Mouse (Mus musculus) liver, embryonic 12.5 days (tissue): ENCODE results near the gene Cdk19. TPM values are rescaled to one million over a fixed set of nuclear protein-coding genes. Genes with fewer than 3 reads are reported as not detected.
A peak's percentile ranks its signal among the peaks of the same experiment; 100 is the strongest.

Source experiments
- ATAC-seq: fragments of 200-750 bp; cut with Nextera tagmentation; 2 replicates; pipeline ENCODE4 v1.8.0; 2017; ENCODE audit warnings: moderate number of reproducible peaks, mild to moderate bottlenecking, moderate library complexity
- H3K27ac ChIP-seq: fragments of 300-500 bp; sonication (generic); 2 replicates; pipeline ENCODE4 v1.5.1; 2016; ENCODE audit warnings: mild to moderate bottlenecking
- H3K27me3 ChIP-seq: fragments of 300-500 bp; sonication (generic); replicated peaks from 2 replicates; pipeline ENCODE4 v1.6.1; 2016; ENCODE audit warnings: mild to moderate bottlenecking, moderate library complexity
- H3K36me3 ChIP-seq: fragments of 300-500 bp; sonication (generic); 2 replicates; pipeline ENCODE4 v1.6.1; 2016; ENCODE audit warnings: mild to moderate bottlenecking, moderate library complexity
- H3K4me1 ChIP-seq: fragments of 300-500 bp; sonication (generic); 2 replicates; pipeline ENCODE4 v1.6.1; 2016
- H3K4me2 ChIP-seq: fragments of 300-500 bp; sonication (generic); 2 replicates; pipeline ENCODE4 v1.6.1; 2016; ENCODE audit warnings: mild to moderate bottlenecking, moderate library complexity
- H3K4me3 ChIP-seq: fragments of 300-500 bp; sonication (generic); 2 replicates; pipeline ENCODE4 v1.5.1; 2016; ENCODE audit warnings: mild to moderate bottlenecking, moderate library complexity
- H3K9ac ChIP-seq: fragments of 300-500 bp; sonication (generic); 2 replicates; pipeline ENCODE4 v1.6.1; 2016; ENCODE audit warnings: mild to moderate bottlenecking, moderate library complexity
- H3K9me3 ChIP-seq: fragments of 300-500 bp; sonication (generic); replicated peaks from 2 replicates; pipeline ENCODE4 v1.6.1; 2016; ENCODE audit warnings: mild to moderate bottlenecking, moderate library complexity
- WGBS: fragments of 180-500 bp; shearing (Covaris S2); methylation state at CpG from one replicate; pipeline ENCODE4 v1.1.7; 2016; ENCODE audit not compliant: insufficient replicate concordance; 5-methylcytosine and 5-hydroxymethylcytosine counted together
- polyA plus RNA-seq: library from polyadenylated mRNA; unstranded; fragments of >200 nt; fragmentation: Nextera tagmentation; extraction: Ambion mirVana; gene quantifications from 2 replicates; pipeline ENCODE4 v1.2.1, GENCODE M21; 2016

Gene Cdk19
- polyA plus RNA-seq, 1 experiment from 2014 or later: 4.4 TPM

DNA sequence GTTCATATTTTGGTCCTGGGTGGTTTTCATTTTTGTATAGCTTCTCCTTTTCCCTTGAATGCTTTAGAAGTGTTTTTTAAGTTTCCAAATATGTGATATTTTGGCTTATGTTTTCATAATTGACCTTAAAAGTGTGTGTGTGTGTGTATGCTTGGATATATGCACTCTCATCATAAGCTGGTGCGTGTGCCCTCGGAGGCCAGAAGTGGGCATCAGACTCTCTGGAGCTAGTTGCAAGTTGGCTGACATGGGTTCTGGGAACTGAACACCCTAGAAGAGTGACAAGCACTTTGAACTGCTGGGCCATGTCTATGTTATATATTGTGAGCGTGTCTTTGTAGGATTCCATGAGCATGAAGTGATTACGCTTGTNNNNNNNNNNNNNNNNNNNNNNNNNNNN, 110.8 kb downstream of the Cdk19 start:
- 90% methylated on average over 4 of the region's 4 CpGs for WGBS
- Histone ChIP-seq H3K27ac (no peak overlapping the region), H3K4me1 (peaks cover 35% of the 10 kb centered on the region), H3K4me2 (no peak overlapping the region), H3K27me3 (no peaks in the 10 kb centered on the region), H3K36me3 (no peaks in the 10 kb centered on the region), H3K9me3 (no peaks in the 10 kb centered on the region), H3K4me3 (no peak overlapping the region), H3K9ac (no peak overlapping the region)
- no peak for ATAC-seq

DNA sequence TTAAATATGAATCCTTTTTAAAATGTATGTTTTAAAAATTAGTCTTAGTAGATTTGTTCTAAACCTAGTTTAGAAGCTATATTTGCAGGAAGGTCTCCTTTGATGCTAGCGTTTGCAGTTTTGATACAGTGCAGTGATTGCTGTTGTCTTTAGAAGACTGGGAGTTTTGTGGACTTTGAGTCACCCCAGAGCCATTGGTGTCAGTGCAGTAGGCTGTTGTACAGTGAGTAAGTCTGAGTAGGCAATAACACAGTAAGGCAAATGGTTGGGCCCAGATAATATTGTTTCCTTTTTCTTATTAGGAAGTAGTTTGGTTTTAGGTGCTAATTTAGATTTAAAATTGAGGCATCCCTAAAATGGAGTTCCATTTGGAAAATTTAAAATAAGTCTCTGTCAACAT, 117.8 kb downstream of the Cdk19 start:
- no peak overlapping the region for H3K4me3 ChIP-seq
- 77% methylated on average over 1 of the region's 1 CpGs for WGBS
- no peaks in the 10 kb centered on the region for H3K27me3 ChIP-seq
- no peak overlapping the region for H3K27ac ChIP-seq
- no peak overlapping the region for H3K4me2 ChIP-seq
- no peak for ATAC-seq
- peaks cover 3% of the 10 kb centered on the region for H3K4me1 ChIP-seq
- 0 out of 2 replicates have a peak, but pooled peaks cover 5% of the 10 kb centered on the region for H3K36me3 ChIP-seq
- H3K9ac ChIP-seq: no peak overlapping the region
- H3K9me3 ChIP-seq: no peaks in the 10 kb centered on the region

- WGBS: 90% methylated on average over 17 of the region's 17 CpGs
- H3K9ac ChIP-seq: no peak overlapping the region
- H3K27me3 ChIP-seq: no peaks in the 10 kb centered on the region
- H3K27ac ChIP-seq: no peak overlapping the region
- no peaks in the 10 kb centered on the region for H3K9me3 ChIP-seq
- ATAC-seq: no peak
- 0 out of 2 replicates have a peak, but pooled peaks cover 5% of the 10 kb centered on the region for H3K36me3 ChIP-seq
- no peaks in the 10 kb centered on the region; the same call in 1 of the 2 replicates for H3K4me1 ChIP-seq
- no peak overlapping the region for H3K4me2 ChIP-seq
- H3K4me3 ChIP-seq: no peak overlapping the region
Observed at GRCm38 (mm10) chr10:40459141-40459540, 119.8 kb downstream of the Cdk19 start.

DNA sequence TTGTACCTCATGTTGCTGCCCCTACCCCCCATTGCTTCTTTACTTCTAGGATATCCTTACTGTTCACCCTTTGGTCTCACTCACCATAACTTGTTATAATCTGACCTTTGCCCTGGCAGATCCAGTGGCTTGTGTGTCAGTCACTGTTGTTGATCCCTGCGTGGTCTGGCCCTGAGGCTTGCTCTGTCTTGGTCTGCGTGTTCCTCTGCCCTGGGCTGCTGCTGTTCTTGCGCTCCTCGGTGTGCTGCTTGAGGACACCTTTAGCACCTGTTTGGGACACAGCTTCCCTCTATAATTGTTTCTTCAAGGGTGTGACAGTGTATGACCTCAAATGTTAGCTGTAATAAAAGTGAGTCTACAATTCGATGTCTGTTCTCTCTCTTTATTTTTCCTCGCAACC, 122.0 kb downstream of the Cdk19 start:
- WGBS: 77% methylated on average over 6 of the region's 6 CpGs
- H3K4me1 ChIP-seq: no peaks in the 10 kb centered on the region; the same call in 1 of the 2 replicates
- H3K36me3 ChIP-seq: 0 out of 2 replicates have a peak, but pooled peaks cover 5% of the 10 kb centered on the region
- H3K9ac ChIP-seq: no peak overlapping the region
- no peaks in the 10 kb centered on the region for H3K9me3 ChIP-seq
- no peak overlapping the region for H3K4me3 ChIP-seq
- no peaks in the 10 kb centered on the region for H3K27me3 ChIP-seq
- H3K4me2 ChIP-seq: no peak overlapping the region
- no peak for ATAC-seq
- no peak overlapping the region for H3K27ac ChIP-seq

- ATAC-seq: no peak
- Histone ChIP-seq H3K4me2 (no peak overlapping the region), H3K4me1 (no peaks in the 10 kb centered on the region; the same call in 1 of the 2 replicates)
Observed at GRCm38 (mm10) chr10:40462257-40462656, 122.9 kb downstream of the Cdk19 start.

GRCm38 (mm10) chr10:40467174-40467911, 128.0 kb downstream of the Cdk19 start:
- H3K4me2 ChIP-seq: no peak overlapping the region
- H3K4me1 ChIP-seq: no peaks in the 10 kb centered on the region
- ATAC-seq: no peak
- H3K9ac ChIP-seq: no peak overlapping the region
- no peaks in the 10 kb centered on the region for H3K36me3 ChIP-seq
- H3K4me3 ChIP-seq: no peak overlapping the region
- H3K27ac ChIP-seq: no peak overlapping the region
- WGBS: 55% methylated on average over 8 of the region's 8 CpGs
- H3K9me3 ChIP-seq: no peaks in the 10 kb centered on the region
- H3K27me3 ChIP-seq: no peaks in the 10 kb centered on the region

More at GRCm38 (mm10) chr10:40462257-40462656, 122.9 kb downstream of the Cdk19 start:
- Histone ChIP-seq H3K9me3 (no peaks in the 10 kb centered on the region), H3K27ac (no peak overlapping the region), H3K36me3 (0 out of 2 replicates have a peak, but pooled peaks cover 5% of the 10 kb centered on the region), H3K4me3 (no peak overlapping the region), H3K9ac (no peak overlapping the region), H3K27me3 (no peaks in the 10 kb centered on the region)
- 52% methylated on average over 3 of the region's 3 CpGs for WGBS

DNA sequence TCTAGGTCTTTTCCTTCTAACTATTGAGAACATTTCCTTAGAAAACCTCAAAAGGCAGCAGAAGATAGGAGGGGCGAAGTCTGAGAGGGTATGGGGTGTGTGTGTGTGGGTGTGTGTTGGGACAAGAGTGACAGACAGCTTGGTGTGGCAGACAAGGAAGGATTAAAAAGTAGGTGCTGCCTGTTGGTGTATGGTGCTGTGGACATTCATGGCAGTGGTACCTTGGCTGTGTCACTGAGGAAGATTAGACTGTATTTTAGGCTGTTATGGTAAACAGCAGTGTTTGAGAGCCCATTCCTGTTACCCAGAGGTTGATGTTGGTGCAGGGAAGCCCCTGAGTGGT, 128.5 kb downstream of the Cdk19 start:
- no peaks in the 10 kb centered on the region for H3K27me3 ChIP-seq
- H3K9ac ChIP-seq: no peak overlapping the region
- WGBS: 46% methylated on average over 1 of the region's 1 CpGs
- H3K36me3 ChIP-seq: no peaks in the 10 kb centered on the region
- H3K4me2 ChIP-seq: no peak overlapping the region
- no peaks in the 10 kb centered on the region for H3K9me3 ChIP-seq
- H3K27ac ChIP-seq: no peak overlapping the region
- no peak for ATAC-seq
- H3K4me1 ChIP-seq: no peaks in the 10 kb centered on the region
- no peak overlapping the region for H3K4me3 ChIP-seq

DNA sequence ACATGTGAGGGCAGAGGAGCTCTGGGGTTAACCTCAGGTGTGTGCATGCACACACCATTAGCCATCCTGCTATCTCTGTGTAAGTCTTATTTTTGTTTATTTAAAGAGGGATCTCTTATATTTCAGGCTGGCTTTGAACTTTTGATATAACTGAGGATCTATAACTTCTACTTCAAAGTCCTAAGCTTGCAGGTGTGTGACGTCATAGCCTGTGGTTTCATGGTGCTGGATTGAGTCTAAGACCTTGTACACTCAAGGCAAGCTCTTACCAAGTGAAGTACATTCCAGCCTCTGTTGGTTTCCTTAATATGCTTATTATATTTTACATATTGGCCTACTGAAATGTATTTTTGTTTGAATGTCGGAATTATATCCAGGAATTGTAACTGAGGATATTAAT, 129.8 kb downstream of the Cdk19 start:
- H3K9ac ChIP-seq: no peak overlapping the region
- 73% methylated on average over 2 of the region's 2 CpGs for WGBS
- H3K9me3 ChIP-seq: no peaks in the 10 kb centered on the region
- H3K36me3 ChIP-seq: no peaks in the 10 kb centered on the region
- H3K4me3 ChIP-seq: no peak overlapping the region
- ATAC-seq: no peak
- no peak overlapping the region for H3K27ac ChIP-seq
- H3K4me2 ChIP-seq: no peak overlapping the region
- H3K4me1 ChIP-seq: no peaks in the 10 kb centered on the region
- no peaks in the 10 kb centered on the region for H3K27me3 ChIP-seq

DNA sequence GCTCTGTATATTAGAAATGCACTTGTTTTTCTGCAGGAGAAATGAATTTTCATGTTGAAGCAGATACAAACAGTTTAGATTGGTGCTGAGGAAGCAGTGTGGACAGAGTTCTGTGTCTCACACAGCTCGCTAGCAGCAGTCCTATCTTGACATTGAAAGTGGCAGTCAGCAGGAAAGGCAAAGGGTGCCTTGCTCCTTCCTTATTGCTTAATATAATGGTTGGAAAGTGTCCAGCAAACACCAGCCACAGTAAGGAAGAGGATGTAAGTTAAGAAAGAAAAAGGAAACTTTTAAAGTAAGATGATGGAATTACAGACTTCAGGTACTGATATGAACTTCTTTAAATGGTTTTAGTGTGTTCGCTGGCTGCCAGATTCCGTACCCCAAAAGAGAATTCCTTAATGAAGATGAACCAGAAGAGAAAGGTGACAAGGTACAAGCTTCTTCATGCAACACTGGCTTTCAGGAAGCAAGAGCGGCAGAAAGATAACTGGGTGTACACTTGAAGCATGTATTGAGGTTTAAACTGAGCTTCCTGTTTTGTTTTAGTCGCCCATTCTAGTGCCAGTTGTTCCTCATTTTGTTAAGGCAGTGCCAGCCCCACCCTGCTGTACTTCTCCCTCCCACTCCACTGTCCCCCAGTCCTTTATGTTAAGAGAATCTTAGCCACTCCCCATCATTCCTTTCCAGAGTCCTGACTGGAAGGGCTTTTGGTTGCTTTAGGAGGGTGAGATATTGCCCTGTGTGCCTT, 137.3 kb downstream of the Cdk19 start:
- H3K27ac ChIP-seq: peak overlapping the region; percentile 54
- H3K27me3 ChIP-seq: no peaks in the 10 kb centered on the region
- WGBS: 33% methylated on average over 5 of the region's 5 CpGs
- H3K9ac ChIP-seq: no peak overlapping the region
- no peaks in the 10 kb centered on the region for H3K9me3 ChIP-seq
- peaks cover 12% of the 10 kb centered on the region; the same call in 1 of the 2 replicates for H3K4me1 ChIP-seq
- ATAC-seq: 0 out of 2 replicates have a peak, but pooled peaks have one; percentile 37
- peaks cover 20% of the 10 kb centered on the region; the same call in 1 of the 2 replicates for H3K36me3 ChIP-seq
- no peak overlapping the region for H3K4me2 ChIP-seq
- no peak overlapping the region for H3K4me3 ChIP-seq

DNA sequence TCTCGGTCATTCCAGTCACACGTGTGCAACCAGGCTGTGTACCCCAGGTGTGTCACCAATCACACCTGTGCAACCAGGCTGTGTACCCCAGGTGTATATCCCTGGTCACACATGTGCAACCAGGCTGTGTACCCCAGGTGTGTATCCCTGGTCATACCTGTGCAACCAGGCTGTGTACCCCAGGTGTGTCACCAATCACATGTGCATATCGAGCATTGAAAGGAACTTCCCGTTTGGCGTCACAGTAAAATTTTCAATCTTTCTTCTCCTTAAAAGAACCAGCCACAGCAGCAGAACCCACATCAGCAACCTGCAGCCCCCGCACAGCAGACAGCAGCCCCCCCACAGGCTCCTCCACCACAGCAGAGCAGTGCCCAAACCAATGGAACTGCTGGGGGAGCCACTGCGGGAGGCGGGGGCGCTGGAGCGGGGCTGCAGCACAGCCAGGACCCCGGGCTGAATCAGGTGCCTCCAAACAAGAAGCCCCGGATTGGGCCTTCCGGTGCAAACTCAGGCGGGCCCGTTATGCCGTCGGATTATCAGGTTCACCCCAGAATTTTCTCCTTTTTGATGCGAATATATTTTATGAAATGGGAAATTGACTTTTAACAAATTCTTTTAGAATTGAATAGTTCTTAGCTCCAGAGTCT, 138.2 kb downstream of the Cdk19 start:
- ATAC-seq: no peak
- Histone ChIP-seq H3K9me3 (no peaks in the 10 kb centered on the region), H3K27me3 (no peaks in the 10 kb centered on the region), H3K36me3 (peaks cover 20% of the 10 kb centered on the region; the same call in 1 of the 2 replicates), H3K4me2 (no peak overlapping the region), H3K27ac (peak overlapping the region; percentile 54), H3K9ac (no peak overlapping the region), H3K4me3 (no peak overlapping the region), H3K4me1 (peaks cover 12% of the 10 kb centered on the region; the same call in 1 of the 2 replicates)
- 86% methylated on average over 18 of the region's 18 CpGs for WGBS

DNA sequence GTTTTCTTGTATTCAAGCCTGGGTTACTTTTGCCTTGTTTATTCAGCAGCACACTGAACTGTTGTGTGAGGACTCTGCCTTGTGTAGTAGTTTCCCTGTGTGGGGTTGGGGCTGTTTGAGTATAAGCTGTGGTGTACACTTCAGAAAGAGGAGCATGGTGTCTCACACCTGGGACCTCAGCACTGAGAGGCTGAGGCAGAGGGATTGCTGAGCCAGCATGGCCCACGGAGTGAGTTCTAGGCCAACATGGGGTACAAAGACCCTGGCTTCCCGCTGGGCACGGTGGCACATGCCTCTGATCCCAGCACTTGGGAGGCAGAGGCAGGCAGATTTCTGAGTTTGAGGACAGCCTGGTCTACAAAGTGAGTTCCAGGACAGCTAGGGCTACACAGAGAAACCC, 139.3 kb downstream of the Cdk19 start:
- 94% methylated on average over 3 of the region's 3 CpGs for WGBS
- no peaks in the 10 kb centered on the region for H3K27me3 ChIP-seq
- ATAC-seq: no peak
- H3K4me3 ChIP-seq: no peak overlapping the region
- H3K27ac ChIP-seq: no peak overlapping the region
- H3K9ac ChIP-seq: no peak overlapping the region
- no peaks in the 10 kb centered on the region for H3K9me3 ChIP-seq
- peaks cover 20% of the 10 kb centered on the region; the same call in 1 of the 2 replicates for H3K36me3 ChIP-seq
- no peak overlapping the region for H3K4me2 ChIP-seq
- H3K4me1 ChIP-seq: peaks cover 12% of the 10 kb centered on the region; the same call in 1 of the 2 replicates

- H3K9ac ChIP-seq: no peak overlapping the region
- no peak for ATAC-seq
- H3K4me3 ChIP-seq: no peak overlapping the region
- peaks cover 20% of the 10 kb centered on the region; the same call in 1 of the 2 replicates for H3K36me3 ChIP-seq
- peaks cover 12% of the 10 kb centered on the region; the same call in 1 of the 2 replicates for H3K4me1 ChIP-seq
- no peaks in the 10 kb centered on the region for H3K9me3 ChIP-seq
- H3K27ac ChIP-seq: no peak overlapping the region
- 54% methylated on average over 1 of the region's 1 CpGs for WGBS
- no peak overlapping the region for H3K4me2 ChIP-seq
- no peaks in the 10 kb centered on the region for H3K27me3 ChIP-seq
Observed at GRCm38 (mm10) chr10:40479216-40479615, 139.9 kb downstream of the Cdk19 start.
